Mouse (Mus musculus) heart, postnatal 0 days (tissue): ENCODE measurements around the gene Cd22.
A peak's percentile ranks its signal among the peaks of the same experiment; 100 is the strongest.

ENCODE experiments used
- CTCF ChIP-seq: IDR thresholded peaks from 2 replicates; pipeline ENCODE4 v1.5.1; 2016; ENCODE audit warnings: antibody characterized with exemption, control low read depth, low read depth
- EP300 ChIP-seq: IDR thresholded peaks from 2 replicates; pipeline ENCODE4 v1.6.1; 2016; ENCODE audit warnings: antibody characterized with exemption, low read depth

- TF ChIP-seq CTCF (peak; percentile 44), EP300 (no peak)
These were observed 23.9 kb upstream of the Cd22 start for GRCm38 (mm10) chr7:30904042-30904441.
